Mouse (Mus musculus) monocyte, adult 59 days (primary cell): Measurements from ENCODE around the gene Prl2c5. TPM values are rescaled to one million over a fixed set of nuclear protein-coding genes. Genes with fewer than 3 reads are reported as not detected.

ENCODE experiments used
- total RNA-seq, 2 experiments: library from RNA; stranded (reverse); gene quantifications; one replicate each; pipeline ENCODE4 v1.2.4; 2023

The Prl2c5 gene
- total RNA-seq, result not detected

GRCm38 (mm10) chr13:13182415-13182814 is at the start of gene Prl2c5:
Prl2c5 (plus strand) TSS chr13:13182715.

Other genes starting within 250 kb of the Prl2c5 start
- not detected for gene Prl2c2, start 177.3 kb upstream of the Prl2c5 start, total RNA-seq
- gene Gpr137b, start 211.3 kb downstream of the Prl2c5 start, total RNA-seq, result 100 to 1,000 TPM; 123 to 161 TPM